Mouse (Mus musculus): Measurements from ENCODE around the gene Adam1b.

GRCm38 (mm10) chr5:121544910-121545792 is 41.9 kb upstream of the Adam1b start, which contains the start of the genes Adam1a and Gm42878:
- TF ChIP-seq CTCF (IDR thresholded peaks at IDR 0.05; ENCODE audit: low read depth) (no peak), EP300 (IDR thresholded peaks at IDR 0.05; ENCODE audit: low read depth) (no peak)
